Mouse (Mus musculus): ENCODE measurements around the gene Gm6583. TPM values are rescaled to one million over a fixed set of nuclear protein-coding genes. Genes with fewer than 3 reads are reported as not detected.

Gene Gm6583
- polyA plus RNA-seq, 1 experiment from 2014 or later, result not detected

- H3K36me3 ChIP-seq (ENCODE audit: control insufficient read depth, insufficient read depth, low read length), result peaks cover 4% of the 10 kb centered on the region; the same call in 1 of the 2 replicates
- H3K9me3 ChIP-seq (ENCODE audit: control insufficient read depth, low read length), result no peaks in the 10 kb centered on the region
- H3K9ac ChIP-seq (ENCODE audit: low read length), result peak within 1 kb of the TSS; percentile 86
- 2% methylated on average over 58 of the region's 64 CpGs for WGBS
- ATAC-seq (ENCODE audit: low FRiP score) (peak; percentile 83), DNase-seq (ENCODE audit: low spot score, missing footprints) (peak; percentile 98)
- peaks cover 17% of the 10 kb centered on the region for H3K4me1 ChIP-seq (ENCODE audit: control insufficient read depth, insufficient read depth, low read length)
- no peaks in the 10 kb centered on the region for H3K27me3 ChIP-seq (ENCODE audit: control insufficient read depth, insufficient read depth, low read length)
- peak within 1 kb of the TSS; percentile 89 for H3K4me3 ChIP-seq (ENCODE audit: low read depth, low read length)
- peak within 1 kb of the TSS; percentile 6; the same call in 1 of the 2 replicates for H3K27ac ChIP-seq (ENCODE audit: low read depth, low read length)
- peak within 1 kb of the TSS; percentile 72 for H3K4me2 ChIP-seq
These were observed 13.2 kb downstream of the Gm6583 start, which contains the start of the genes Srrd and Hps4 for GRCm38 (mm10) chr5:112342463-112343204. Gene Srrd, minus strand, starts transcription at chr5:112343040. Gene Hps4, plus strand, starts transcription at chr5:112343083.

GRCm38 (mm10) chr5:112339215-112339614 lies 16.6 kb downstream of the Gm6583 start:
- H3K9ac ChIP-seq (ENCODE audit: low read length), result no peak overlapping the region
- H3K27ac ChIP-seq (ENCODE audit: low read depth, low read length), result no peak overlapping the region
- H3K9me3 ChIP-seq (ENCODE audit: control insufficient read depth, low read length), result no peaks in the 10 kb centered on the region
- 76% methylated on average over 7 of the region's 7 CpGs for WGBS
- peaks cover 15% of the 10 kb centered on the region for H3K4me1 ChIP-seq (ENCODE audit: control insufficient read depth, insufficient read depth, low read length)
- H3K4me3 ChIP-seq (ENCODE audit: low read depth, low read length), result no peak overlapping the region
- ATAC-seq (ENCODE audit: low FRiP score) (no peak), DNase-seq (ENCODE audit: low spot score, missing footprints) (no peak)
- H3K36me3 ChIP-seq (ENCODE audit: control insufficient read depth, insufficient read depth, low read length), result peaks cover 29% of the 10 kb centered on the region
- H3K27me3 ChIP-seq (ENCODE audit: control insufficient read depth, insufficient read depth, low read length), result no peaks in the 10 kb centered on the region
- no peak overlapping the region for H3K4me2 ChIP-seq

GRCm38 (mm10) chr5:112337004-112337403 lies 18.8 kb downstream of the Gm6583 start:
- no peak overlapping the region for H3K9ac ChIP-seq (ENCODE audit: low read length)
- H3K4me2 ChIP-seq, result no peak overlapping the region
- peaks cover 4% of the 10 kb centered on the region for H3K4me1 ChIP-seq (ENCODE audit: control insufficient read depth, insufficient read depth, low read length)
- ATAC-seq (ENCODE audit: low FRiP score) (no peak), DNase-seq (ENCODE audit: low spot score, missing footprints) (no peak)
- H3K27ac ChIP-seq (ENCODE audit: low read depth, low read length), result no peak overlapping the region
- H3K9me3 ChIP-seq (ENCODE audit: control insufficient read depth, low read length), result no peaks in the 10 kb centered on the region
- H3K4me3 ChIP-seq (ENCODE audit: low read depth, low read length), result no peak overlapping the region
- 95% methylated on average over 22 of the region's 22 CpGs for WGBS
- no peaks in the 10 kb centered on the region for H3K27me3 ChIP-seq (ENCODE audit: control insufficient read depth, insufficient read depth, low read length)
- peaks cover 41% of the 10 kb centered on the region for H3K36me3 ChIP-seq (ENCODE audit: control insufficient read depth, insufficient read depth, low read length)

GRCm38 (mm10) chr5:112335473-112335872 lies 20.4 kb downstream of the Gm6583 start:
- Histone ChIP-seq H3K4me1 (ENCODE audit: control insufficient read depth, insufficient read depth, low read length) (no peaks in the 10 kb centered on the region), H3K4me3 (ENCODE audit: low read depth, low read length) (no peak overlapping the region), H3K9ac (ENCODE audit: low read length) (no peak overlapping the region), H3K27ac (ENCODE audit: low read depth, low read length) (no peak overlapping the region), H3K27me3 (ENCODE audit: control insufficient read depth, insufficient read depth, low read length) (no peaks in the 10 kb centered on the region), H3K9me3 (ENCODE audit: control insufficient read depth, low read length) (no peaks in the 10 kb centered on the region), H3K36me3 (ENCODE audit: control insufficient read depth, insufficient read depth, low read length) (peaks cover 48% of the 10 kb centered on the region), H3K4me2 (no peak overlapping the region)
- ATAC-seq (ENCODE audit: low FRiP score), result 0 out of 2 replicates have a peak, but pooled peaks have one; percentile 43
- WGBS, result 29% methylated on average over 2 of the region's 2 CpGs
- DNase-seq (ENCODE audit: low spot score, missing footprints), result peak; percentile 91

- Histone ChIP-seq H3K27ac (ENCODE audit: low read depth, low read length) (no peak overlapping the region), H3K9ac (ENCODE audit: low read length) (no peak overlapping the region), H3K4me2 (no peak overlapping the region), H3K4me3 (ENCODE audit: low read depth, low read length) (no peak overlapping the region), H3K27me3 (ENCODE audit: control insufficient read depth, insufficient read depth, low read length) (no peaks in the 10 kb centered on the region), H3K9me3 (ENCODE audit: control insufficient read depth, low read length) (no peaks in the 10 kb centered on the region), H3K4me1 (ENCODE audit: control insufficient read depth, insufficient read depth, low read length) (peaks cover 8% of the 10 kb centered on the region), H3K36me3 (ENCODE audit: control insufficient read depth, insufficient read depth, low read length) (peaks cover 36% of the 10 kb centered on the region)
- ATAC-seq (ENCODE audit: low FRiP score) (no peak), DNase-seq (ENCODE audit: low spot score, missing footprints) (no peak)
- 92% methylated on average over 14 of the region's 14 CpGs for WGBS
These were observed 25.8 kb downstream of the Gm6583 start for GRCm38 (mm10) chr5:112329805-112330564.

- Histone ChIP-seq H3K27ac (ENCODE audit: low read depth, low read length) (no peak overlapping the region), H3K27me3 (ENCODE audit: control insufficient read depth, insufficient read depth, low read length) (no peaks in the 10 kb centered on the region), H3K36me3 (ENCODE audit: control insufficient read depth, insufficient read depth, low read length) (peaks cover 17% of the 10 kb centered on the region; the same call in 1 of the 2 replicates), H3K9me3 (ENCODE audit: control insufficient read depth, low read length) (no peaks in the 10 kb centered on the region), H3K4me2 (no peak overlapping the region), H3K4me1 (ENCODE audit: control insufficient read depth, insufficient read depth, low read length) (peaks cover 8% of the 10 kb centered on the region), H3K9ac (ENCODE audit: low read length) (no peak overlapping the region), H3K4me3 (ENCODE audit: low read depth, low read length) (no peak overlapping the region)
- DNase-seq (ENCODE audit: low spot score, missing footprints), result no peak
- ATAC-seq (ENCODE audit: low FRiP score), result no peak
- 94% methylated on average over 15 of the region's 15 CpGs for WGBS
These were observed 28.0 kb downstream of the Gm6583 start for GRCm38 (mm10) chr5:112327854-112328253.

- Histone ChIP-seq H3K9me3 (ENCODE audit: control insufficient read depth, low read length) (no peaks in the 10 kb centered on the region), H3K36me3 (ENCODE audit: control insufficient read depth, insufficient read depth, low read length) (peaks cover 14% of the 10 kb centered on the region; the same call in 1 of the 2 replicates), H3K9ac (ENCODE audit: low read length) (peak overlapping the region; percentile 78), H3K27ac (ENCODE audit: low read depth, low read length) (no peak overlapping the region), H3K27me3 (ENCODE audit: control insufficient read depth, insufficient read depth, low read length) (no peaks in the 10 kb centered on the region), H3K4me3 (ENCODE audit: low read depth, low read length) (peak overlapping the region; percentile 97), H3K4me1 (ENCODE audit: control insufficient read depth, insufficient read depth, low read length) (peaks cover 8% of the 10 kb centered on the region), H3K4me2 (peak overlapping the region; percentile 80)
- ATAC-seq (ENCODE audit: low FRiP score) (no peak; the same call in 1 of the 2 replicates), DNase-seq (ENCODE audit: low spot score, missing footprints) (no peak)
- 2% methylated on average over 33 of the region's 33 CpGs for WGBS
These were observed 29.3 kb downstream of the Gm6583 start for GRCm38 (mm10) chr5:112326446-112327009.

- Histone ChIP-seq H3K4me3 (ENCODE audit: low read depth, low read length) (peak within 1 kb of the TSS; percentile 97), H3K9me3 (ENCODE audit: control insufficient read depth, low read length) (no peaks in the 10 kb centered on the region), H3K36me3 (ENCODE audit: control insufficient read depth, insufficient read depth, low read length) (peaks cover 10% of the 10 kb centered on the region; the same call in 1 of the 2 replicates), H3K27ac (ENCODE audit: low read depth, low read length) (peak within 1 kb of the TSS; percentile 61), H3K9ac (ENCODE audit: low read length) (peak within 1 kb of the TSS; percentile 78), H3K4me2 (peak within 1 kb of the TSS; percentile 80), H3K27me3 (ENCODE audit: control insufficient read depth, insufficient read depth, low read length) (no peaks in the 10 kb centered on the region), H3K4me1 (ENCODE audit: control insufficient read depth, insufficient read depth, low read length) (peaks cover 8% of the 10 kb centered on the region)
- 9% methylated on average over 48 of the region's 48 CpGs for WGBS
- peak; percentile 100 for DNase-seq (ENCODE audit: low spot score, missing footprints)
- ATAC-seq (ENCODE audit: low FRiP score), result peak; percentile 89
These were observed 30.0 kb downstream of the Gm6583 start, which contains the start of gene Tfip11 for GRCm38 (mm10) chr5:112325546-112326445. Gene Tfip11, plus strand, starts transcription at chr5:112326358.

Data from midbrain, embryonic 11.5 days (tissue).